Mouse (Mus musculus) testis, postnatal 10 days (tissue): Measurements from ENCODE around the gene Tdo2.

ENCODE experiments used
- DNase-seq: peaks from one replicate; pipeline ENCODE4 v3.0.0; 2021; ENCODE audit warnings: low spot score

The Tdo2 gene

GRCm38 (mm10) chr3:81943097-81943496 lies 32.9 kb downstream of the Tdo2 start:
- DNase-seq, result no peak

- no peak for DNase-seq
These were observed 33.7 kb downstream of the Tdo2 start for GRCm38 (mm10) chr3:81942341-81942740.

- DNase-seq, result no peak
These were observed 37.1 kb downstream of the Tdo2 start for GRCm38 (mm10) chr3:81938924-81939323.

GRCm38 (mm10) chr3:81933348-81933747 lies 42.7 kb downstream of the Tdo2 start:
- DNase-seq, result no peak

- peak; percentile 91 for DNase-seq
These were observed 43.6 kb downstream of the Tdo2 start, which contains the start of gene Ctso for GRCm38 (mm10) chr3:81932141-81933101. TSS of gene Ctso (plus strand) at chr3:81932601.

GRCm38 (mm10) chr3:81931695-81932094 lies 44.3 kb downstream of the Tdo2 start:
- DNase-seq, result no peak

- no peak for DNase-seq
These were observed 46.9 kb downstream of the Tdo2 start for GRCm38 (mm10) chr3:81929073-81929472.

- DNase-seq, result no peak
These were observed 49.2 kb downstream of the Tdo2 start for GRCm38 (mm10) chr3:81926764-81927325.

- no peak for DNase-seq
These were observed 50.1 kb downstream of the Tdo2 start for GRCm38 (mm10) chr3:81925856-81926255.

GRCm38 (mm10) chr3:81924931-81925330 lies 51.1 kb downstream of the Tdo2 start:
- DNase-seq, result no peak

- no peak for DNase-seq
These were observed 53.1 kb downstream of the Tdo2 start for GRCm38 (mm10) chr3:81922910-81923309.

GRCm38 (mm10) chr3:81919681-81920080 lies 56.3 kb downstream of the Tdo2 start:
- DNase-seq, result no peak

- no peak for DNase-seq
These were observed 57.8 kb downstream of the Tdo2 start for GRCm38 (mm10) chr3:81918215-81918614.

GRCm38 (mm10) chr3:81917354-81917935 lies 58.6 kb downstream of the Tdo2 start:
- no peak for DNase-seq

GRCm38 (mm10) chr3:81916030-81916686 lies 59.8 kb downstream of the Tdo2 start:
- DNase-seq, result no peak

- no peak for DNase-seq
These were observed 65.5 kb downstream of the Tdo2 start for GRCm38 (mm10) chr3:81910286-81911036.
